Mouse (Mus musculus) midbrain, postnatal 0 days (tissue): Measurements from ENCODE around the gene Smim7. TPM values are rescaled to one million over a fixed set of nuclear protein-coding genes. Genes with fewer than 3 reads are reported as not detected.
A peak's percentile ranks its signal among the peaks of the same experiment; 100 is the strongest.

Experiments used
- ATAC-seq: fragments of 200-750 bp; cut with Nextera tagmentation; 2 replicates; pipeline ENCODE4 v1.8.0; 2017; ENCODE audit warnings: moderate number of reproducible peaks, mild to moderate bottlenecking, moderate TSS enrichment, moderate library complexity; ENCODE audit not compliant: low FRiP score
- DNase-seq: peaks from one replicate; pipeline ENCODE4 v3.0.0-alpha.2; 2015; ENCODE audit warnings: low spot score
- H3K27ac ChIP-seq: fragments of 300-500 bp; sonication (generic); 2 replicates; pipeline ENCODE4 v1.5.1; 2014; ENCODE audit warnings: low read depth, mild to moderate bottlenecking, low read length, mixed read lengths
- H3K27me3 ChIP-seq: fragments of 300-500 bp; sonication (generic); 2 replicates; pipeline ENCODE4 v1.6.1; 2014; ENCODE audit warnings: low read length, control low read depth, mixed read lengths; ENCODE audit not compliant: insufficient read depth
- H3K36me3 ChIP-seq: fragments of 300-500 bp; sonication (generic); 2 replicates; pipeline ENCODE4 v1.6.1; 2014; ENCODE audit warnings: low read length, control low read depth, mixed read lengths; ENCODE audit not compliant: insufficient read depth
- H3K4me1 ChIP-seq: fragments of 300-500 bp; sonication (generic); 2 replicates; pipeline ENCODE4 v1.6.1; 2014; ENCODE audit warnings: mild to moderate bottlenecking, control low read depth, antibody characterized with exemption, low read length, mixed read lengths; ENCODE audit not compliant: insufficient read depth
- H3K4me2 ChIP-seq: fragments of 300-500 bp; sonication (generic); 2 replicates; pipeline ENCODE4 v1.6.1; 2014; ENCODE audit warnings: low read depth, mild to moderate bottlenecking, low read length, mixed read lengths; ENCODE audit not compliant: poor library complexity, severe bottlenecking
- H3K4me3 ChIP-seq: fragments of 300-500 bp; sonication (generic); 2 replicates; pipeline ENCODE4 v1.5.1; 2014; ENCODE audit warnings: low read depth, mild to moderate bottlenecking, low read length, moderate library complexity
- H3K9ac ChIP-seq: fragments of 300-500 bp; sonication (generic); replicated peaks from 2 replicates; pipeline ENCODE4 v1.6.1; 2014; ENCODE audit warnings: mild to moderate bottlenecking, low read length, moderate library complexity, mixed read lengths; ENCODE audit not compliant: poor library complexity, severe bottlenecking
- H3K9me3 ChIP-seq: fragments of 300-500 bp; sonication (generic); 2 replicates; pipeline ENCODE4 v1.6.1; 2016; ENCODE audit warnings: low read length, control low read depth
- CTCF ChIP-seq: IDR thresholded peaks from 2 replicates; pipeline ENCODE4 v1.5.1; 2016; ENCODE audit warnings: antibody characterized with exemption, mild to moderate bottlenecking
- WGBS: fragments of 180-500 bp; shearing (Covaris S2); extraction: QIAGEN DNeasy Blood & Tissue Kit; methylation state at CpG from one replicate; pipeline ENCODE4 v1.1.7; 2014; 5-methylcytosine and 5-hydroxymethylcytosine counted together
- polyA plus RNA-seq: library from polyadenylated mRNA; unstranded; fragments of >200 nt; fragmentation: Nextera tagmentation; extraction: Ambion mirVana; gene quantifications from 2 replicates; pipeline ENCODE4 v1.2.1, GENCODE M21; 2015
- total RNA-seq: library from RNA; depleted of rRNA; stranded (reverse); fragments of >200 nt; gene quantifications from 2 replicates; pipeline ENCODE4 v1.2.3, GENCODE M21; 2014; rRNA removed

Gene Smim7
- total RNA-seq, result 89.0 and 99.9 TPM in 2 replicates
- 155 and 156 TPM in 2 replicates for polyA plus RNA-seq

- peak within 1 kb of the TSS; percentile 84 for H3K4me2 ChIP-seq
- peaks cover 15% of the 10 kb centered on the region for H3K4me1 ChIP-seq
- peak; percentile 97 for ATAC-seq
- DNase-seq, result peak; percentile 99
- H3K27me3 ChIP-seq, result no peaks in the 10 kb centered on the region
- WGBS, result under 1% methylated on average over 52 of the region's 52 CpGs
- H3K9me3 ChIP-seq, result no peaks in the 10 kb centered on the region
- peaks cover 35% of the 10 kb centered on the region for H3K36me3 ChIP-seq
- H3K9ac ChIP-seq, result peak within 1 kb of the TSS; percentile 75
- peak within 1 kb of the TSS; percentile 57 for H3K4me3 ChIP-seq
- H3K27ac ChIP-seq, result peak within 1 kb of the TSS; percentile 71
- peak; percentile 16; the same call in 1 of the 2 replicates for TF ChIP-seq CTCF
These were observed at the start of gene Smim7 for GRCm38 (mm10) chr8:72570633-72571610. Gene Smim7, minus strand, starts transcription at chr8:72571088.

- peak; percentile 66 for TF ChIP-seq CTCF
- H3K9me3 ChIP-seq, result no peaks in the 10 kb centered on the region
- no peaks in the 10 kb centered on the region for H3K27me3 ChIP-seq
- H3K4me3 ChIP-seq, result no peak overlapping the region
- ATAC-seq (no peak), DNase-seq (no peak)
- H3K27ac ChIP-seq, result no peak overlapping the region
- no peaks in the 10 kb centered on the region for H3K36me3 ChIP-seq
- no peak overlapping the region for H3K4me2 ChIP-seq
- no peak overlapping the region for H3K9ac ChIP-seq
- no peaks in the 10 kb centered on the region for H3K4me1 ChIP-seq
- WGBS, result 54% methylated on average over 2 of the region's 2 CpGs
These were observed 19.3 kb upstream of the Smim7 start for GRCm38 (mm10) chr8:72590198-72590597.

- DNase-seq, result no peak
- Histone ChIP-seq H3K9ac (no peak overlapping the region), H3K4me2 (no peak overlapping the region), H3K27ac (no peak overlapping the region), H3K9me3 (no peaks in the 10 kb centered on the region), H3K4me1 (no peaks in the 10 kb centered on the region), H3K36me3 (no peaks in the 10 kb centered on the region), H3K27me3 (no peaks in the 10 kb centered on the region), H3K4me3 (no peak overlapping the region)
- WGBS, result 79% methylated on average over 7 of the region's 7 CpGs
- no peak for ATAC-seq
- TF ChIP-seq CTCF, result no peak
These were observed 18.4 kb upstream of the Smim7 start for GRCm38 (mm10) chr8:72589286-72589685.

GRCm38 (mm10) chr8:72588865-72589264 lies 18.0 kb upstream of the Smim7 start:
- H3K9ac ChIP-seq, result no peak overlapping the region
- no peak overlapping the region for H3K4me3 ChIP-seq
- no peaks in the 10 kb centered on the region for H3K36me3 ChIP-seq
- ATAC-seq (no peak), DNase-seq (no peak)
- no peaks in the 10 kb centered on the region for H3K27me3 ChIP-seq
- no peaks in the 10 kb centered on the region for H3K9me3 ChIP-seq
- H3K4me2 ChIP-seq, result no peak overlapping the region
- no peak for TF ChIP-seq CTCF
- 91% methylated on average over 10 of the region's 10 CpGs for WGBS
- no peak overlapping the region for H3K27ac ChIP-seq
- no peaks in the 10 kb centered on the region for H3K4me1 ChIP-seq

GRCm38 (mm10) chr8:72587806-72588205 lies 16.9 kb upstream of the Smim7 start:
- ATAC-seq, result no peak
- 66% methylated on average over 6 of the region's 6 CpGs for WGBS
- Histone ChIP-seq H3K27ac (no peak overlapping the region), H3K9me3 (no peaks in the 10 kb centered on the region), H3K36me3 (no peaks in the 10 kb centered on the region; the same call in 1 of the 2 replicates), H3K9ac (no peak overlapping the region), H3K4me3 (no peak overlapping the region), H3K4me1 (no peaks in the 10 kb centered on the region), H3K27me3 (no peaks in the 10 kb centered on the region), H3K4me2 (no peak overlapping the region)
- peak; percentile 31 for DNase-seq
- TF ChIP-seq CTCF, result no peak

- ATAC-seq (no peak), DNase-seq (no peak)
- Histone ChIP-seq H3K36me3 (peaks cover 5% of the 10 kb centered on the region; the same call in 1 of the 2 replicates), H3K4me2 (no peak overlapping the region), H3K27me3 (no peaks in the 10 kb centered on the region), H3K4me3 (no peak overlapping the region), H3K9me3 (no peaks in the 10 kb centered on the region), H3K4me1 (no peaks in the 10 kb centered on the region), H3K27ac (no peak overlapping the region), H3K9ac (no peak overlapping the region)
- no peak for TF ChIP-seq CTCF
- 82% methylated on average over 6 of the region's 6 CpGs for WGBS
These were observed 13.5 kb upstream of the Smim7 start for GRCm38 (mm10) chr8:72584390-72584789.
